In genomic region chr8:95037106-95037925, GRCm38 (mm10) we compare ENCODE assay signal across 9 mouse cellular contexts. TPM values are rescaled to one million over a fixed set of nuclear protein-coding genes. Genes with fewer than 3 reads are reported as not detected.
DNase-seq lines count a peak whose midpoint lies in the region; ATAC-seq lines count a peak whose summit lies in the region.
"Had no signal": no experiment of that assay in that cellular context is flagged by ENCODE, and none has a peak within 500 bp of the region (broad histone marks: within the 10 kb centered on the region; RNA-seq: fewer than 3 reads in every experiment).

No protein-coding gene starts in this region.

- H3K9ac ChIP-seq in intestine, embryonic 16.5 days (ENCODE audit: low read depth, low read length) = no peak overlapping the region
- no peak overlapping the region for H3K9ac ChIP-seq in limb, embryonic 13.5 days
- H3K9ac ChIP-seq: limb, embryonic 15.5 days had no signal

- no peak overlapping the region for H3K27ac ChIP-seq in intestine, embryonic 16.5 days (ENCODE audit: low read length)
- no peak overlapping the region for H3K27ac ChIP-seq in limb, embryonic 13.5 days
- H3K27ac ChIP-seq: limb, embryonic 15.5 days had no signal

- H3K4me3 ChIP-seq in intestine, embryonic 16.5 days (ENCODE audit: low read length) = no peak overlapping the region
- no peak overlapping the region for H3K4me3 ChIP-seq in limb, embryonic 13.5 days
- H3K4me3 ChIP-seq: limb, embryonic 15.5 days had no signal

- no peaks in the 10 kb centered on the region for H3K36me3 ChIP-seq in intestine, embryonic 16.5 days (ENCODE audit: control insufficient read depth, insufficient read depth, low read length)
- no peaks in the 10 kb centered on the region for H3K36me3 ChIP-seq in limb, embryonic 13.5 days
- H3K36me3 ChIP-seq: limb, embryonic 15.5 days had no signal

- H3K4me1 ChIP-seq in intestine, embryonic 16.5 days (ENCODE audit: control insufficient read depth, insufficient read depth, low read length) = no peaks in the 10 kb centered on the region
- no peaks in the 10 kb centered on the region for H3K4me1 ChIP-seq in limb, embryonic 13.5 days

- WGBS in intestine, embryonic 16.5 days = 57% methylated on average over 7 of the region's 7 CpGs
- 63% methylated on average over 7 of the region's 7 CpGs for WGBS in limb, embryonic 13.5 days

- H3K27me3 ChIP-seq in intestine, embryonic 16.5 days (replicated peaks; ENCODE audit: control insufficient read depth, insufficient read depth, low read length) = no peaks in the 10 kb centered on the region
- no peaks in the 10 kb centered on the region for H3K27me3 ChIP-seq in limb, embryonic 13.5 days
- H3K27me3 ChIP-seq: limb, embryonic 15.5 days had no signal

- DNase-seq in layer of hippocampus, adult 11-12 months (ENCODE audit: low spot score) = peak; percentile 22
- no peak for DNase-seq in layer of hippocampus, adult 9-10 months (ENCODE audit: low spot score)
- DNase-seq in brain, embryonic 18.5 days (ENCODE audit: low read depth, low spot score) = peak; percentile 66
- DNase-seq in thymus, postnatal 36 days = no peak
- no peak for DNase-seq in thymus, postnatal 4 days

- no peaks in the 10 kb centered on the region for H3K9me3 ChIP-seq in intestine, embryonic 16.5 days (ENCODE audit: control insufficient read depth, low read length)
- no peaks in the 10 kb centered on the region for H3K9me3 ChIP-seq in limb, embryonic 13.5 days
- H3K9me3 ChIP-seq: limb, embryonic 15.5 days had no signal

- ATAC-seq in intestine, embryonic 16.5 days = peak; percentile 42; the same call in 1 of the 2 replicates
- peak; percentile 61; the same call in 1 of the 2 replicates for ATAC-seq in limb, embryonic 13.5 days (ENCODE audit: low FRiP score, low read depth)
- ATAC-seq in monocyte, adult 5-6 weeks (replicated peaks; ENCODE audit: insufficient number of reproducible peaks, low FRiP score, low TSS enrichment, poor library complexity, severe bottlenecking) = peak; percentile 78

- H3K4me2 ChIP-seq in intestine, embryonic 16.5 days (ENCODE audit: low read depth, low read length) = no peak overlapping the region
- no peak overlapping the region for H3K4me2 ChIP-seq in limb, embryonic 13.5 days (replicated peaks)
- H3K4me2 ChIP-seq: limb, embryonic 15.5 days had no signal

RNA-seq across cellular contexts. Expression of gene Drc7, which starts 17.6 kb away (rescaled TPM):
- polyA plus RNA-seq in intestine, embryonic 16.5 days (2015; fragmentation: Nextera tagmentation; extraction: Ambion mirVana) = 0.07 TPM in 1 of 2 replicates, not detected in the other
- polyA plus RNA-seq in limb, embryonic 13.5 days (2015; fragmentation: Nextera tagmentation; extraction: Ambion mirVana) = not detected in 2 replicates
- total RNA-seq in monocyte, adult 5-6 weeks (2017) = not detected in 3 replicates

RNA-seq across cellular contexts. Expression of gene Adgrg3, which starts 19.8 kb away (rescaled TPM):
- 3.0 and 3.6 TPM in 2 replicates for polyA plus RNA-seq in intestine, embryonic 16.5 days (2015; fragmentation: Nextera tagmentation; extraction: Ambion mirVana)
- 3.0 and 3.3 TPM in 2 replicates for polyA plus RNA-seq in limb, embryonic 13.5 days (2015; fragmentation: Nextera tagmentation; extraction: Ambion mirVana)
- 2.9 to 15.5 TPM (median 10.1 TPM) in 3 replicates for total RNA-seq in monocyte, adult 5-6 weeks (2017)

RNA-seq across cellular contexts. Expression of gene Katnb1, which starts 43.7 kb away (rescaled TPM):
- polyA plus RNA-seq in intestine, embryonic 16.5 days (2015; fragmentation: Nextera tagmentation; extraction: Ambion mirVana) = 16.7 and 17.8 TPM in 2 replicates
- polyA plus RNA-seq in limb, embryonic 13.5 days (2015; fragmentation: Nextera tagmentation; extraction: Ambion mirVana) = 24.2 and 25.6 TPM in 2 replicates
- total RNA-seq in monocyte, adult 5-6 weeks (2017) = 12.6 to 46.5 TPM (median 38.6 TPM) in 3 replicates

Comparison
In these comparisons a context has a peak if more than half of its experiments do, and no peak if none do; other contexts are left out.
1. DNase-seq: peak in layer of hippocampus, adult 11-12 months (single experiment) and brain, embryonic 18.5 days (single experiment); none in layer of hippocampus, adult 9-10 months (single experiment), thymus, postnatal 36 days (0 of 2) and thymus, postnatal 4 days (single experiment).
2. Peak in every context shown above with its lines, with median percentiles within 50 percentile points of each other: ATAC-seq.